Comparison of ENCODE assay signal across 24 mouse cellular contexts in the genomic region with DNA sequence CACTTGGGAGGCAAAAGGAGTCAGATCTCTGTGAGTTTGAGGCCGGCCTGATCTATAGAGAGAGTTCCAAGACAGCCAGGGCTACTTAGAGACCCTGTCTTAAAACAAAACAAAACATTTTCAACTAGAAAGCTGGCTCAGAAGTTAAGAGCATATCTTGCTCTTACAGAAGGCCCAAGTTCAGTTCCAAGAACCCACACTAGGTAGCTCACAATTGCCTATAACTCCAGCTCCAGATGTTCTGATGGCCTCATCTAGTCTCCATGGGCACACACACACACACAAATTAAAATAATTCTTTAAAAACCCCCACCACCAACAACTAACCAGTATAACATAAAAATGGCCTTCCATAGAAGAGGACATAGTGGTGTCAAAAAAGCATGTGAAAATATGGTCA.
"Had no signal": no experiment of that assay in that cellular context is flagged by ENCODE, and none has a peak within 500 bp of the region (broad histone marks: within the 10 kb centered on the region; RNA-seq: fewer than 3 reads in every experiment).

No protein-coding gene starts in this region.

- H3K4me3 ChIP-seq: heart, embryonic 10.5 days; heart, embryonic 12.5 days; hindbrain, embryonic 10.5 days; hindbrain, embryonic 13.5 days; hindbrain, embryonic 15.5 days; kidney, embryonic 15.5 days; layer of hippocampus, adult 2 months; left cerebral cortex, adult 2 months; limb, embryonic 12.5 days had no signal

- H3K27ac ChIP-seq: heart, embryonic 10.5 days; hindbrain, embryonic 10.5 days; hindbrain, embryonic 13.5 days; hindbrain, embryonic 15.5 days; hindbrain, postnatal 0 days; kidney, embryonic 15.5 days; kidney, postnatal 0 days; layer of hippocampus, adult 2 months; left cerebral cortex, adult 2 months; limb, embryonic 12.5 days had no signal

- H3K36me3 ChIP-seq: heart, embryonic 10.5 days; heart, embryonic 12.5 days; hindbrain, embryonic 10.5 days; hindbrain, embryonic 13.5 days; hindbrain, embryonic 15.5 days; kidney, embryonic 15.5 days; limb, embryonic 12.5 days had no signal

- H3K27me3 ChIP-seq: heart, embryonic 12.5 days; hindbrain, embryonic 13.5 days; hindbrain, embryonic 15.5 days; kidney, embryonic 15.5 days; limb, embryonic 12.5 days had no signal

- ATAC-seq: forebrain, postnatal 0 days; hindbrain, postnatal 0 days; intestine, embryonic 16.5 days had no signal

- H3K9ac ChIP-seq: forebrain, postnatal 0 days; heart, embryonic 12.5 days; hindbrain, embryonic 13.5 days; hindbrain, embryonic 15.5 days; kidney, embryonic 15.5 days; limb, embryonic 12.5 days had no signal

- H3K9me3 ChIP-seq: heart, embryonic 10.5 days; heart, embryonic 12.5 days; hindbrain, embryonic 10.5 days; hindbrain, embryonic 13.5 days; hindbrain, embryonic 15.5 days; kidney, embryonic 15.5 days; limb, embryonic 12.5 days had no signal

- DNase-seq: forebrain, postnatal 0 days; gastrocnemius, postnatal 10 days; gastrocnemius, postnatal 25 days; heart, adult 18-20 months; heart, postnatal 10 days; heart, postnatal 4 days; kidney, adult 11 months; kidney, adult 2 months; kidney, adult 9 months; kidney, postnatal 25 days; kidney, postnatal 4 days; left cerebral cortex, postnatal 4 days had no signal

- H3K4me2 ChIP-seq: heart, embryonic 12.5 days; hindbrain, embryonic 13.5 days; hindbrain, embryonic 15.5 days; kidney, embryonic 15.5 days; limb, embryonic 12.5 days had no signal
